Mouse (Mus musculus) lung, adult 2 months (tissue): ENCODE measurements around the gene Emd. TPM values are rescaled to one million over a fixed set of nuclear protein-coding genes. Genes with fewer than 3 reads are reported as not detected.

Experiments
- DNase-seq: peaks from one replicate; pipeline ENCODE4 v3.0.0; 2022
- H3K4me1 ChIP-seq: fragments of 200-500 bp; 2 replicates; pipeline ENCODE4 v1.6.1; 2011; ENCODE audit warnings: low read length; ENCODE audit not compliant: control insufficient read depth, insufficient read depth
- H3K4me3 ChIP-seq: fragments of 200-500 bp; replicated peaks from 2 replicates; pipeline ENCODE3; 2011; ENCODE audit warnings: low read depth, mild to moderate bottlenecking, control low read depth, low read length; ENCODE audit errors: extremely low read depth
- CTCF ChIP-seq: fragments of 200-500 bp; IDR thresholded peaks from 2 replicates; pipeline ENCODE4 v1.5.1; 2011; ENCODE audit warnings: mild to moderate bottlenecking, low read length, control low read depth; ENCODE audit not compliant: insufficient read depth
- POLR2A ChIP-seq: fragments of 200-500 bp; IDR thresholded peaks from 2 replicates; pipeline ENCODE4 v1.6.1; 2011; ENCODE audit warnings: low read depth, mild to moderate bottlenecking, control low read depth, low read length, borderline replicate concordance; ENCODE audit errors: extremely low read depth
- WGBS: fragments of 180-500 bp; shearing (Covaris S2); methylation state at CpG from one replicate; pipeline ENCODE4 v1.1.7; 2018; 5-methylcytosine and 5-hydroxymethylcytosine counted together
- polyA plus RNA-seq: library from polyadenylated mRNA; depleted of rRNA; stranded (reverse); fragments of >200 nt; gene quantifications from 2 replicates; pipeline ENCODE4 v1.2.3, GENCODE M21; 2012

Emd gene
- polyA plus RNA-seq, 1 experiment, result 63.1 TPM

DNA sequence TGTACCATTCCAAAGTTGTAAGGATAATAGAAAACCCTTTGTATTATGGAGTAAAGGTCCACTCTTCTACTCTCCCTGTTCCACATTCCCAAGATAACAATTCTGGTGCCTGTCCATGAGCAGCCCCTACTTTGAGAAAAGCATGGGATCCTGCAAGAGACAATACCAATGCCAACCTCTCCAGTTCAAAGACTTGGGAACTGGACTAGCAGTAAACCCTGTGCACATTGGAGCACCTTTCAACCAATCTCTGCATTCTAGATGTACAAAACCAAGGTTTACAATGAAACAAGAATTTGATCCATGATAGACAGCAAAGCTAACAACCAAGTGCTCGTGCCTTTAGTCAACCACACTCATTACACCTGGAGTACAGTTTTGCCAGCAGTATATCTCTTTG lies 9.4 kb upstream of the Emd start:
- TF ChIP-seq POLR2A (no peak), CTCF (no peak)
- WGBS, result 28% methylated on average over 1 of the region's 1 CpGs
- Histone ChIP-seq H3K4me1 (no peaks in the 10 kb centered on the region; the same call in 1 of the 2 replicates), H3K4me3 (peak overlapping the region; percentile 79)
- no peak for DNase-seq

DNA sequence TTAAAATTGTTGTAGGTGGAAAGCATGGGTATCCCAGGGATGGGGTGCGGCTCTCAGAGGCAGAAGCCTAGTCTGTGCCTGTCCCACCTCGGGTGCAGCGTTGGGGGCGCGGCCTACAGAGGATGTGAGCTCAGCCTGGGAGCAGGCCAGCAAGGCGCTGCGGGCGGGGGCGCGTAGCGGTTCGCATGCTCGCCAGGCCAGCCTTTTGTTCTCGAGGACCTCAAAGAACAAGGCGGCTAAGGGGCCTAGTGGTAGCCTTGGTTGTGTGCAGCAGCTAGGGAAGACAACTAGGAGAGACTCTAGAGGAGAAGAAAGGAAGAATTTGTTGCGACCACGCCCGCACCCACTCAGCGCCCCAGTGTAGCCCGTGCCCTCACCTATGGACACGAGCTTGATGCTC lies 8.8 kb upstream of the Emd start:
- TF ChIP-seq POLR2A (peak; percentile 56; the same call in 1 of the 2 replicates), CTCF (no peak)
- Histone ChIP-seq H3K4me1 (no peaks in the 10 kb centered on the region; the same call in 1 of the 2 replicates), H3K4me3 (peak overlapping the region; percentile 79)
- WGBS, result 43% methylated on average over 21 of the region's 21 CpGs
- DNase-seq, result peak; percentile 73

DNA sequence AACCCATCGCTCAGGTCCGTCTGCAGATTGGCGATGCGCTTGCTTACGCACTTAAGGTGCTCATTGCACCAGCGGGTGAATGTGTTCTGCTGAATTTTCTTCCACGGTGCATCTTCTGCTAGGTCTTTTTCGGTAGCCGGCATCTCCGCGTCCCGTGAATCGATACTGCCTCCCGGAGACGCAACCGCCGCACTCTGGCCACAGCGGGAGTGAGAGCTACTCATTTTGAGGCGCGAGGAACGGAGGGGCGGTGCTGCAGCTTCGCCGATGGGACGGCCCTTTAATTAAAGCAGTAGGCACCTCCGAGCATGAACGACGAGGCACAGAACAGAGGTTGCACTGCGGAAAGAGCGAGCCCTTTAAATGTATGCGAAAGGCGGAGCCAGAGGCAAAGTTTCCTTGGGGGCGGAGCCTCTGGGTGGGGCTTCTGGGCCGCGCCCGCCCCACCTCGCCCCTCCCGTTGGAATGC lies 8.2 kb upstream of the Emd start:
- TF ChIP-seq POLR2A, result peak; percentile 98
- no peak for TF ChIP-seq CTCF
- DNase-seq, result peak; percentile 76
- WGBS, result 35% methylated on average over 38 of the region's 38 CpGs
- Histone ChIP-seq H3K4me3 (peak overlapping the region; percentile 79), H3K4me1 (no peaks in the 10 kb centered on the region; the same call in 1 of the 2 replicates)

DNA sequence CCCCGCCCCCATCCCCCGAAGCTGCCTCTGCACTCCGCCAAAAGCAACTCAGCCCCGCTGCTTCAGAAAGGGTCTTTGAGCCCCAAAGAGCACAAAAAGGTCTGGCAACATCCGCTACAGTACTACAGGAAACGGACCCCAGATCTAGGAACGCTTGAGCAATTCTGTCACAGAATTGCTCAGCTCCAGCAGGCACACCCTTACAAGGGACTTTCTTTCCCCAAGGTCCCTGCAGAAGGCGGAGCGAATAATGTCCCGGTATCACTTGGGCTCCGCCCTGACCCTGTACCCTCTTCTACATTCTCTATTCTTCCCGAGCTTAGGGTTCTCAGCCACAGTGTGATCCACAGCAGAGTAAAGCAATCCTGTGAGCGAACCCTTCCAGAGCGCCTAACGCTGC lies 7.8 kb upstream of the Emd start:
- TF ChIP-seq POLR2A (no peak), CTCF (no peak)
- Histone ChIP-seq H3K4me1 (no peaks in the 10 kb centered on the region; the same call in 1 of the 2 replicates), H3K4me3 (peak overlapping the region; percentile 78)
- 31% methylated on average over 15 of the region's 15 CpGs for WGBS
- peak; percentile 39 for DNase-seq

DNA sequence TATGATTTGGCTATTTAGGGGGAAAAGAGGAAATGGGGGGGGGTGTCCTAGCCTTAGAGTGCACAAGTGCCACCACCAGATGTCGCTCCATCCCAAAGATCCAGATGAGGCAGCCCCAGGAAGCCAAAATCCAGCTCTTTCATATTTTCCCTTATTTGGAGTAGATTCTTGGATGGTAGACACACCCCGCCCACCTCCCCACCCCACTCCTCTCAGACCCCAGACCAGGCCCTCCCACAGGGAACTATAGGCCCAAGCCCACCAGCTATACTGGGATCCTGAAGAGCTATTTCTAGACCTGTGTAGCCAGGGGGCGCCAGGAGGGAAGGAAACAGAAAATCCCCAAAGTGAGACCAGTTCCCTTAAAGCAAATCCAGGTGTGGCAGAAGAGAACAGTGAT lies 5.8 kb upstream of the Emd start:
- WGBS, result 14% methylated on average over 3 of the region's 3 CpGs
- peak; percentile 59 for DNase-seq

DNA sequence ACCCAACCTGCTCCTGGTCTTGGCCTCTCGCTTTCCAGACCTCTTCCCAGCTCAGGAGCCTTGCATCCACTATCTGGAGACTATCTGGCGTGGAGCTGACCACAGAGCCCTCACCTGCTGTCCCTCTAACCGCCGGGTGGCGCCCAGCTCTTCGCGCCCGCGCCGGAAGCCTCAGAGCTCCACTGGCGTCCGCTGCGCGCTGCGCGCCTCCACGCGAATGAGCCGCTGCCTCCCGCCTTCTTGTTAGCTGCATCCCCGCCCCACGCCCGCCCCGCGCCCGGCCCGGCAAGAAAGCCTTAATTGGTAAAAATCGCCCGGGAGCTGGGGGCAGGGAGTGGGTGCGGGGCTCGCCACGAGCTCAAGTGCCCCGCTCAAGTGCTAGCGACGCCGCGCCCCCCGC lies 4.9 kb upstream of the Emd start, which contains the start of gene Flna:
TSS of gene Flna (minus strand) at position 206 of the 400 bp plus-strand sequence.
- Histone ChIP-seq H3K4me1 (no peaks in the 10 kb centered on the region; the same call in 1 of the 2 replicates), H3K4me3 (peak within 1 kb of the TSS; percentile 75)
- TF ChIP-seq POLR2A, result peak; percentile 56; the same call in 1 of the 2 replicates
- TF ChIP-seq CTCF, result no peak
- peak; percentile 64 for DNase-seq
- 27% methylated on average over 38 of the region's 38 CpGs for WGBS

More for the DNA sequence above, 5.8 kb upstream of the Emd start:
- Histone ChIP-seq H3K4me1 (no peaks in the 10 kb centered on the region; the same call in 1 of the 2 replicates), H3K4me3 (peak overlapping the region; percentile 31)
- TF ChIP-seq CTCF (peak; percentile 52), POLR2A (no peak)

DNA sequence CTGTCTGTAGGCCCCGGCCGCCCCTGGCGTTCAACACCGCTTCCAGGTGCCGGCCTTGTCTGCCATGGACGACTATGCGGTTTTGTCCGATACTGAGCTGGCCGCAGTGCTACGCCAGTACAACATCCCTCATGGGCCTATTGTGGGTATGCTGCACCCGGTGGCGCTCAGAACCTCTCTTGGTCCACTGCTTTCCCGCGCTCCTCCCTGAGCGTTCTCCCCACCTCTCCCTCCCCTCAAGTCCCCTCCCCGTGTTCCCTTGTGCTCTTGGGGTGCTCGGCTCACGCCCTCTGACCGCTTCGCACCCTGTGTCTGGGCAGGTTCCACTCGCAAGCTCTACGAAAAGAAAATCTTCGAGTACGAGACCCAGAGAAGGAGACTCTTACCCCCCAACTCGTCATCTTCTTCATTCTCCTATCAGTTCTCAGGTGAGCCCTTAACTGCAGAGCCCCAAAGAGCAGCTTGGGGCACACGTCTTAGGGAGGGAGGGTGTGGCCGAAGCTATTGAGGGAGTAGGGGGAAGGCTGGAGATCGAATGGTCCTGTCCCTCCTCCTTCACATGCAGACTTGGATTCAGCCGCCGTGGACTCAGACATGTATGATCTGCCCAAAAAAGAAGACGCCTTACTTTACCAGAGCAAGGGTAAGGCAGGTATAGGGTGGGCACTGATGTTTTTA lies 540 bp downstream of the Emd start:
- 37% methylated on average over 31 of the region's 31 CpGs for WGBS
- TF ChIP-seq POLR2A, result 0 out of 2 replicates have a peak, but pooled peaks have one; percentile 3
- no peak for TF ChIP-seq CTCF

DNA sequence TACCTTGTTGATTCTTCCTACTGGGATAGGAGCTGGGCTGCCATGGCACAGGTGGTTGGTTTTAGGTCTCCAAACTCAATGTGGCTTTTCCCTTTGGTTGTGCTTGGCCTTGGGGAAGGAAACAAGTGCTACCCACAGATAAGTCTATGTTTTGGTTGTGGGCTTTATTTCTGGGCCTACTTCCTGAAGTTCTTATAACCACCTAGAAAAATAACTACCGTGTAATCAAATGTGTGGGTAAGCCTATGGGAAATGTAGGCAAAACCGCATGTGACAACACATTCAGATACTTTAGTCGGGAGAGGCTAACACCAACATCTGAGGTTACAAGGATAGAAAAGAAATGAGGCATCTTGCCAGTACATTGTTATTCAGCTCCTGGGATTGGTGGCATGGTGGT lies 3.3 kb downstream of the Emd start:
- H3K4me1 ChIP-seq, result no peaks in the 10 kb centered on the region
- H3K4me3 ChIP-seq, result no peak overlapping the region
- TF ChIP-seq CTCF (no peak), POLR2A (no peak)
- WGBS, result 87% methylated on average over 3 of the region's 3 CpGs
- DNase-seq, result no peak

More for the DNA sequence above, 540 bp downstream of the Emd start:
- Histone ChIP-seq H3K4me3 (peak overlapping the region; percentile 86), H3K4me1 (no peaks in the 10 kb centered on the region; the same call in 1 of the 2 replicates)
- DNase-seq, result no peak

DNA sequence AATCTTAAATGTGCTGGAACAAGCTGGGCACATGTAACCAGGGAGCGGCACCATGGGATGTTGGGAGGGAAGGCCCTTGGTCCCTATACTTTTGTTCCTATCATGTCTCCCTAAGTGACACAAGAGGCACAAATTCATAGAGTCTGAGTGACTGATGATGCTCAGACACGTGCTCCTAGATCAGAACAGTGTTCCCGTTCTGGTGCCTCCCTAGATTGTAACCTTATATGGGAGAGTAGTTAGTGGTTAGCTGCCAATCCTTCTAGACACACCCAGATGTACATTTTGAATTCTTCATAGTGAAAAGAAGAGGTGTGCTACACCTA lies 15.2 kb downstream of the Emd start:
- no peaks in the 10 kb centered on the region; the same call in 1 of the 2 replicates for H3K4me1 ChIP-seq
- 36% methylated on average over 3 of the region's 3 CpGs for WGBS
- peak overlapping the region; percentile 72 for H3K4me3 ChIP-seq
- no peak for DNase-seq
- TF ChIP-seq POLR2A (no peak), CTCF (no peak)
